Mouse (Mus musculus) v-Abl transformed pro-B cells (cell line): ENCODE data around the gene Stab2.

Source experiments
- in situ Hi-C, 2 experiments: fragments of 400-800 bp; cut with MboI; formaldehyde crosslinking; loops; one replicate each; pipeline ENCODE4 v1.15.1; 2025; ENCODE audit not compliant: unreplicated experiment in 2 of 2

Stab2 gene

GRCm38 (mm10) chr10:86915595-86915994 is 92.2 kb downstream of the Stab2 start:
- in situ Hi-C loops = no loop called here

DNA sequence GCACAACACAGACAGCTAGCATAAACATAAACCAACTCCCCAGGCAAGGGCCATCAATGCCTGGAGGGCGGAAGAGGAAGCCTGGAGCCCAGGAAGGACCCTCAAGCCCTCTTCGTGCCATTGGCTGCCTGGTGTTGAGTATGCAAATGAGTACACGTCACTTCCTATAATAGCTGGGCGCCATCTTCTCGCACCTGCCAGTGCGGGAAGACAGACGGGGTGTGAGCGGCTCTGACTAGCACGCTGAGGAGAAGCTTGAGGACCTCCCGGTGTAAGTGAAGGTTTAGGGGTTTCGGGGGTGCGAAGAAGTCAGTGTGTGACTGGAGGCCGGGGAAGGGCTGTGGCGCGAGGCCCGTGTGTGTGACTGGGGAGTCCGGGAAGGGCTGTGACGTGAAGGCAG is 99.3 kb downstream of the Stab2 start:
- in situ Hi-C loops = no loop called here

DNA sequence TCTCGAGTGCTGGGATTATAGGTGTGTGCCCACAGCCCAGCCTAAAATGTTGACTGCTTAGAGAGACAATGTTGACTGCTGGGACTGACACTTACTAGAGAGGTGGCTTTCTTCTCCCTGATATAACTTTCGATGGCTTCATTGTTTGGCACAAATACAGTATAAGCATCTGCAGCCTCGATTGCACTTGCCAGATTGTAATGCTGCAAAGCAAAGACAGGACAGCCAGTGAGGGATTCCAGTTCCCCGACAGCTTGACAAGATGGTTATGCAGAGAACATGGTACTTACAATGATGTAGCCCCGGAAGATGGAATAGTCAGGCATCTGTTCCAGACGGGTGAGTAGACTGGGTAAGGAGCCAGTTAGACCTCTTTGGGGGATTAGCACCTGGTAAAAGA is 100.8 kb downstream of the Stab2 start:
- in situ Hi-C loops = no loop called here

GRCm38 (mm10) chr10:86895531-86895930 is 112.3 kb downstream of the Stab2 start:
- in situ Hi-C loops = no loop called here

- in situ Hi-C loops = no loop called here
Measured at GRCm38 (mm10) chr10:86891066-86891465, 116.8 kb downstream of the Stab2 start.

- in situ Hi-C loops = no loop called here
Measured at GRCm38 (mm10) chr10:86890166-86890930, 117.5 kb downstream of the Stab2 start.

DNA sequence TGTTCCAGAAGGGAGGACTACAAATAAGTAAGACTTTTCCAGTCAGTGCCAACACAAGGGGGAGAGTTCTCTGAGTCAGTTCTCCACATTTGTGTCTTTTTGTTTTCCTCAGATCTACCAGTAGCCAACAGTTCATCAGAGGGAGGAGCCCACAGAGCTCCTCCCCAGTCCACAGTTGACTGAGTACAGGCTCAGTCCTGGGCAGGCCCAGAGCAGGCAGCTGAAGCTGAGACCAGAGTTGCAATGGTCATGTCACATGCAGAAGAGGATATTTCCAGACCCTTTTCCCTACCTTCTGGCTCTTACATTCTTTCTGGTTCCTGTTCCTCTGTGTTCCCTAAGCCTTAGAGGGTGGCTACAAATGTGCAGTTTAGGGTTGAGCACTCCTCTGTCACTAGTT is 118.4 kb downstream of the Stab2 start:
- in situ Hi-C loops = no loop called here

DNA sequence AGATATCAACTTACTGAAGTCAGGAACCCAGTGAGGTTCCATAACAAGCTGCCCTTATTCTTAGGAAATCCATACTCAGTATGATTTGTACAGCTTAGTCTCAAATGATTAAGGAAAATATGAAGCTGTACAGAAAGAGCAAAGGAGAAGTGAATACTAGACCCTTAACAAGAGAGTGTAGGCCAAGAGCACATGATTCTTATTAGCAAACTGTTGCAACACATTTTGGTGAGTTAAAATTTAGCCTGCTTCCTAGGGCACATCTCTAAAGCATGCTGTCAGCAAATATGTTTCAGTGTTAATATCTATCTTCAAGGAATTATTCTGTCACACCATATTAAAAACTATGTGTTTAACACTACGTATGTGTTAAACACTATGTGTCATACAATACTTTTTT is 121.4 kb downstream of the Stab2 start:
- in situ Hi-C loops = no loop called here

DNA sequence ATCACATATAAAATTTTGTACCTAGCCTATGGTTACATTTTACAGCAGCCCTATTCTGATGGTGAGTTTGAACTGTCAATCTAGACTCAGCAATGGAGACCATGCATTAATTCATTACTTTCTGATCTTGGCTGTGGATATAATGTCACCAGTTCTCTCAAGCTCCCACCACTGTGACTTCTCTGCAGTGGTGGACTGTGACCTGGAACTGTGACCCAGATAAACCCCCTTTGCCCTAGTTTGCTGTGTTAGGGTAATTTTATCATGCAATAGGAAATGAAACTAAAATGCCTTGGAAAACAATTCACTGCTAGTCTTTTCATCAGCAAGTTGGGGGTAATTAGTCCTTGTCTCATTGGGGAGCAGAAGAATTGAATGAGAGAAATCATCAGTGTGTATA is 126.4 kb downstream of the Stab2 start:
- in situ Hi-C loops = no loop called here

DNA sequence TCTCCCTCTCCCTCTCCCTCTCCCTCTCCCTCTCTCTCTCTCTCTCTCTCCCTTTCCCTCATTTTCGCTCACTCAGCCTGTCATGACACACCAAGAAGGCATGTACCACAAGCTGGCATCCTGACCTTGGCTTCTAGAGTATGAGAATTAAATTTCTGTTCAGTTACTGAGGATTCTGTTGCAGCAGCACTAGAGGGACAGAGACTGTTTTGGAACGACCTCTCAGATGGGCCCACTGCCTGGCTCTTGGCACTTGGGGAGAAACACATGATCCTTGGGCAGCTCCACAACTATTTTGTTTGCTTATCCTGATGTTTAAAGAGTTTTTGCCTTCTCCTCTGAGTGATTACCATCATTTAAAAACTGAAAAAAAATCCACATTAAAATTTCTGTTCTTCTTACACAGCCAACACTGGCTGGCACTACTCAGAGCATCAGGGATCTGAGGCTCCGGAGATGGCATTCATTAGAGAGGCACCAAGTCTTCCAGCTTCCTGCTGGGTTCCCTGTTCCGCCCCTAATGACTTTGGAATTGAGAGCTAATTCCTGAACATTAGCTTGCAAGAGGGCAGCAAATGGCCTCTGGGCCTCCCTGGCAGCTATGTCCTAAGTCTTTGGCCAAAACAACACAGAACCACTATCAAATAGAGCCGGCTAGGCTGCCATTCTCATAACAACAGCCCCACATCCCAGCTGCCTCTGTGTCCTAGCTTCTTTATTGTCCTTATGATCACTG is 127.6 kb downstream of the Stab2 start:
- in situ Hi-C loops = no loop called here

- in situ Hi-C loops = no loop called here
Measured at GRCm38 (mm10) chr10:86878721-86879120, 129.1 kb downstream of the Stab2 start.

DNA sequence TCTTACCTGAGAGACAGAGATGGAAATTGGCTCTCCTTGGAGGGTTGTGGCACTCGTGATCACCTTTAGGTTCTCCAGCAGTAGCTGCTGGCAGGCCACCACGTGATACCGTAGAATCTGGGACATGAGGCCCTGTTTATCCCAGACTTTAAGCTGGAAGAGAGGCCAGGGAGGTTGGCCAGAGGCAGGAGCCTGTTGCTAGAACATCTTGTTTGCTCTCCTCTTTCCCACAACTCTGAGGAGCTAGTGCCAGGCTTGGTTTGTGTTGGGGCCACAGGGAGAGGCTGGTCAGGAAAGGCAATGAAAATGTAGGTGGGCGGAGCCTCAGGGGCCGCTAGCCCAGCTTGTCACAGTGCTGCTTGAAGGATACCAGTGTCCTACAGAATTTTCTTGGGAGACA is 135.2 kb downstream of the Stab2 start:
- in situ Hi-C loops = no loop called here

DNA sequence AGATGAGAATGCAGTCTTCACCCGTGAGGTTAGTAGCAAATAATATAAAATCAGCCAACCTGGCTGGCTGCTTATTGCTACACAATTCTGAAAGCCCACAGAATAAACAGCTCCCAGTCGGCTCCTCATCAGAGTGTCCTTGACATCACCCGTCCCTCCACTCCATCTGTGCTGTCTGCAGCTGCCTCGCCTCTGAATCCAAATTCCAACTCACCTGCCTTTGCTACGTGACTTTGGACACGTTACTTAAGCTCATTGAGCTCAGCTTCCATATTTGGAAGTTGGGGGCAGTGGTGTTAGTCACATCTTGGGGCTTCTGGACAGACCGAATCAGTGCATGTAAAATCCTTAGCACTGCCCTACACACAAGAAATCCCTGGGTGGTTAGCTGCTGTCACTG is 135.7 kb downstream of the Stab2 start:
- in situ Hi-C loops = no loop called here

GRCm38 (mm10) chr10:86863429-86863828 is 144.4 kb downstream of the Stab2 start:
- in situ Hi-C loops = no loop called here

DNA sequence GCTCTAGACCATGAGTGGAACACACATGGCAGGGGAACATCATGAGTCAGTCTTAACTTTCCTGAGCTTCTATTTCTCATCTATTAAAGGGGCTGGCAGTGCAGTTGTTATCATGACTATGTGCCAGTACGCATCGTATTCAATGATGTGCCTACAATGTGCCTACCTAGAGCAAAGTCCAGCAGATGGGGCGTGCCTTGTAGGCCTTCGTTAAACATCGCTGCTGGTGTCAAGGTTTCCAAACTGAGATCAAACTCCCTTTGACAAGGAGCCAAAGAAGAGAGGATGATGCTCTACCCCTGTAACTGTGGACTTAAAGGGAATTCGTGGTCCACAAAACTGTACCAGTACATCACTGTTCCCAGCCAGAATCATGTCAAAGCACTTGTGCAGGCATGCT is 145.3 kb downstream of the Stab2 start:
- in situ Hi-C loops = no loop called here

DNA sequence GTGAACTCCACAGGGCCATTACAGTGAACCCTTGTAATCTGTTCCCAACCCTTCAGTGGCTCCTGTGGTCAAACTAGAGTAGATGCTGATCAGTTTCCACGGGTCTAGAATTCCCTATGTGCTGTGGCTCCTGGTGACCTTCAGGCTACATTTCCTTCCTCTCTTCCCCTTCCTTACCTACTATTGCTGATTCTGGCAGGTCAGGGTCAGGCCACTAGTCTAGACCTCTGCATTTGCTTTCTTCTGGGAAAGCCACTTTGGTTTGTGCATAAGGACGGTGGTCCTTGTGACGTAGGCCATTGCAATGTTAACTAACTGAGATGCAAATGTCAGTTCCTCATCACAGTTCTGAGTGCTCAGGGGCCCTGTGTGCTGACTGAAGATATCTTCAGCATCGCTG is 147.4 kb downstream of the Stab2 start:
- in situ Hi-C loops = no loop called here

DNA sequence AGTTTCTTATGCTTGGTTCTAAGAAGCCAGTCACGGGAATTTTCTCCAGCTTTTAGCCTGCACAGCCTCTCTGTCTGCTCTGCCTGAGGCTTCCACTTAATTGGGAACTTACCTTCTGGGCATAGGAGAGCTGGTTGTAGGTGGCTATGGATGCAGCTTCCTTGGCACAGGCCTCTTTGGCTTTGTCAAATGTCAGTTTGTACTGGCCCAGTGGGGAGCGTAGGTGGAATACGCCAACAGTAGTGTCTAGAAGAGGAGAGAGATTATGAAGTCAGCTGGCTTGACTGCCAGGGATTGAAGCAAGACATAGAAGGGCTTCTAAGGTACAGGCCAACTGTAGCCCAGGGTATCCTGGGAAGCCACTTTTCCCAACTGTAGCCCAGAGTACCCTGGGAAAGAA is 154.4 kb downstream of the Stab2 start:
- in situ Hi-C loops = no loop called here

DNA sequence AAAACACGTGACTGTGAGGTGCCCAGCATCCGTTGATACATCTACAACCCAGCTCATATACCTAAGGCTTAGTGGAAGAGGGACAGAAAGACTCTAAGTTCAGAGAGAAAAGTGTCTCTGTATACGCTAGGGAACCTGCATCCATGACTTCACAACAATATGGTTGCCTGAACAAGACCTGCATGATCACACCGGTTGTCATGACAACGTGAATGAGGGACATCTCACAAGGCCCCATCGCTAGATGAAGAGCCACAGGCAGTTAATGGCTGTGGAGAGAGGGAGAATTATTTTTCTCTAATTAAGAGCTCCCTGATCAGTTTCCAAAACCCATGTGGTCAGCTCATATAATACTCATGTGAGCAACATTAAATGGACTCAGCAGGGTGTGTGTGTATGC is 155.7 kb downstream of the Stab2 start:
- in situ Hi-C loops = no loop called here

GRCm38 (mm10) chr10:86849508-86849907 is 158.3 kb downstream of the Stab2 start:
- in situ Hi-C loops = loop anchor here in 1 of 2 experiments (10.0 kb wide), 1 partner anchor 365 kb away; no protein-coding TSS in a partner anchor

DNA sequence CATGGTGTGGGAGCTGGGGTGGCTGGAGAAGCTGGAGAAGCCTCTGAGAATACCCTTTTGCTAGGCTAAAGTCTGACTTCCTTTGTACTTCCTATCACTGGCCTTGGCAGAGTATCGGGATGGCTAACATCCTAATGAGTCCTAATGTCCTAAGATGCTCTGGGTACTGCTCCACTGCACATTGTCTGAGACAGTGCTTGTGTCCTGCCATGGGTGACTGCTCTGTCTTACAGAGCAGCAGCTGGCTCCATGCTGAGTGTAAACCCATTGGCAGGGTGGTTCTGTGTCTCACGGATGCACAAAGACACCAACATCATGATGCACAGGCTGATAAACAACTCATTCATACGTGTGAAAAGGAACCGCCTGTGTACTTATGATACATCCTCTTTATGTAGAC is 158.7 kb downstream of the Stab2 start:
- in situ Hi-C loops = loop anchor here in 1 of 2 experiments (10.0 kb wide), 1 partner anchor 364 kb away; no protein-coding TSS in a partner anchor

- in situ Hi-C loops = loop anchor here in 1 of 2 experiments (10.0 kb wide), 1 partner anchor 362 kb away; no protein-coding TSS in a partner anchor
Measured at GRCm38 (mm10) chr10:86846926-86847467, 160.8 kb downstream of the Stab2 start.

- in situ Hi-C loops = loop anchor here in 1 of 2 experiments (10.0 kb wide), 1 partner anchor 358 kb away; no protein-coding TSS in a partner anchor
Measured at GRCm38 (mm10) chr10:86842659-86843058, 165.2 kb downstream of the Stab2 start.
